In the genomic region with DNA sequence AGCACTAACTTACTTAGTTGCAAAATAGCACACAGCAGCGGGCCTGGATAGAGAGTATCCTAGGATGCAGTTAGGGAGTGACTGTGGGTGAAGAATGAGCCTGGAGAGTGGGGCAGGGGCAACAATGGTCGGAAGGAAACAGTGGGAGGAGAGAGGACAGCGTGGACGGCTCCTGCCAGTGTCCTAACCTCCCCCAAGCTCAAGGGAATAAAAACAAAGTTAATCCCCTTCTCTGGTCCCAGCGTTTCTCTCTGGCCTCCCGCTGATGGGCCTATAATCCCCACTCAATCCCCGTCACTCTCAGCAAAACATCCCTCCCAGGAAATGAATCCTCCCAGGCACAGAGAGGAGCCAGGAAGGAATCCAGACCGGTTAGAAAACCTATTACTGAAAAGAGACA, we compare ENCODE assay signal across 10 mouse cellular contexts. TPM values are rescaled to one million over a fixed set of nuclear protein-coding genes. Genes with fewer than 3 reads are reported as not detected.
DNase-seq lines count a peak whose midpoint lies in the region; ATAC-seq lines count a peak whose summit lies in the region.
"Had no signal": no experiment of that assay in that cellular context is flagged by ENCODE, and none has a peak within 500 bp of the region (broad histone marks: within the 10 kb centered on the region; RNA-seq: fewer than 3 reads in every experiment).

No protein-coding gene starts in this region.

- no peak overlapping the region for H3K4me3 ChIP-seq in heart, embryonic 16.5 days (ENCODE audit: low read length)
- peak overlapping the region; percentile 18 for H3K4me3 ChIP-seq in midbrain, embryonic 10.5 days
- H3K4me3 ChIP-seq: embryonic facial prominence, embryonic 15.5 days had no signal

- H3K4me2 ChIP-seq in heart, embryonic 16.5 days (ENCODE audit: low read depth, low read length): 0 out of 2 replicates have a peak overlapping the region, but pooled peaks have one; percentile 1
- H3K4me2 ChIP-seq: embryonic facial prominence, embryonic 15.5 days had no signal

- H3K4me1 ChIP-seq in heart, embryonic 16.5 days (ENCODE audit: control insufficient read depth, insufficient read depth, low read length): peaks cover 6% of the 10 kb centered on the region; the same call in 1 of the 2 replicates
- peaks cover 80% of the 10 kb centered on the region for H3K4me1 ChIP-seq in midbrain, embryonic 10.5 days

- H3K27ac ChIP-seq in heart, embryonic 16.5 days (ENCODE audit: low read length): peak overlapping the region; percentile 69
- peak overlapping the region; percentile 81 for H3K27ac ChIP-seq in midbrain, embryonic 10.5 days (replicated peaks)
- H3K27ac ChIP-seq: embryonic facial prominence, embryonic 15.5 days had no signal

- no peaks in the 10 kb centered on the region for H3K27me3 ChIP-seq in heart, embryonic 16.5 days (ENCODE audit: control insufficient read depth, insufficient read depth, low read length)
- H3K27me3 ChIP-seq in midbrain, embryonic 10.5 days (ENCODE audit: low read depth, poor library complexity, severe bottlenecking): peaks cover 37% of the 10 kb centered on the region

- ATAC-seq in heart, embryonic 16.5 days (replicated peaks; ENCODE audit: extremely low read depth, insufficient read depth, low FRiP score): peak; percentile 46; the same call in 1 of the 2 replicates
- ATAC-seq in megakaryocyte progenitor cell, adult 5-6 weeks (replicated peaks; ENCODE audit: poor library complexity): no peak

- peak; percentile 9 for DNase-seq in adrenal gland, adult 2 months
- DNase-seq in adrenal gland, adult 8-10 months: no peak
- DNase-seq in ZHBTc4 (ENCODE audit: low read depth, low spot score) (peak; percentile 26), MN1 (ENCODE audit: low spot score) (no peak)
- peak; percentile 59 for DNase-seq in midbrain, embryonic 10.5 days (ENCODE audit: low spot score)
- DNase-seq in natural killer cell, adult 2 months (ENCODE audit: low spot score in 2 of 2): no peak

- WGBS in heart, embryonic 16.5 days: 32% methylated on average over 8 of the region's 8 CpGs
- 5% methylated on average over 8 of the region's 8 CpGs for WGBS in midbrain, embryonic 10.5 days

- no peak overlapping the region for H3K9ac ChIP-seq in heart, embryonic 16.5 days (ENCODE audit: low read length)
- H3K9ac ChIP-seq: embryonic facial prominence, embryonic 15.5 days had no signal

- no peaks in the 10 kb centered on the region for H3K9me3 ChIP-seq in heart, embryonic 16.5 days (replicated peaks; ENCODE audit: control insufficient read depth, low read length)
- H3K9me3 ChIP-seq in midbrain, embryonic 10.5 days (replicated peaks): no peaks in the 10 kb centered on the region
- H3K9me3 ChIP-seq: embryonic facial prominence, embryonic 15.5 days had no signal

- H3K36me3 ChIP-seq in heart, embryonic 16.5 days (ENCODE audit: control insufficient read depth, insufficient read depth): no peaks in the 10 kb centered on the region
- H3K36me3 ChIP-seq in midbrain, embryonic 10.5 days: no peaks in the 10 kb centered on the region
- H3K36me3 ChIP-seq: embryonic facial prominence, embryonic 15.5 days had no signal

RNA-seq across cellular contexts. Expression of gene Stx3, which starts 5.6 kb away (rescaled TPM):
- 1 to 10 TPM; 8.3 to 9.6 TPM for total RNA-seq in adrenal gland, adult 2 months (2021)
- polyA plus RNA-seq in adrenal gland, adult 2 months (2012; rRNA removed): 9.1 and 9.5 TPM in 2 replicates
- total RNA-seq in adrenal gland, adult 8-10 months (2022): 10 to 100 TPM; 10.4 to 18.8 (median 14.2) TPM
- 6.2 and 6.4 TPM in 2 replicates for polyA plus RNA-seq in heart, embryonic 16.5 days (2015; fragmentation: Nextera tagmentation; extraction: Ambion mirVana)
- polyA plus RNA-seq in midbrain, embryonic 10.5 days (2016; fragmentation: Nextera tagmentation; extraction: Ambion mirVana): 13.7 and 16.0 TPM in 2 replicates
- total RNA-seq in megakaryocyte progenitor cell, adult 5-6 weeks (2015): 6.4 and 7.4 TPM in 2 replicates
- 5.6 and 7.0 TPM in 2 replicates for total RNA-seq in megakaryocyte progenitor cell, adult 5-6 weeks (2017)

RNA-seq across cellular contexts. Expression of gene Olfr1417, which starts 25.4 kb away (rescaled TPM):
- not detected for total RNA-seq in adrenal gland, adult 2 months (2021)
- not detected in 2 replicates for polyA plus RNA-seq in adrenal gland, adult 2 months (2012; rRNA removed)
- not detected for total RNA-seq in adrenal gland, adult 8-10 months (2022)
- polyA plus RNA-seq in heart, embryonic 16.5 days (2015; fragmentation: Nextera tagmentation; extraction: Ambion mirVana): not detected in 2 replicates
- not detected in 2 replicates for polyA plus RNA-seq in midbrain, embryonic 10.5 days (2016; fragmentation: Nextera tagmentation; extraction: Ambion mirVana)
- total RNA-seq in megakaryocyte progenitor cell, adult 5-6 weeks (2015): not detected in 2 replicates
- total RNA-seq in megakaryocyte progenitor cell, adult 5-6 weeks (2017): not detected in 2 replicates
- total RNA-seq: megakaryocyte, adult 5-6 weeks had no signal
- polyA plus RNA-seq: embryonic facial prominence, embryonic 15.5 days had no signal

RNA-seq across cellular contexts. Expression of gene Mrpl16, which starts 43.5 kb away (rescaled TPM):
- 10 to 100 TPM; 56.9 to 75.6 TPM for total RNA-seq in adrenal gland, adult 2 months (2021)
- polyA plus RNA-seq in adrenal gland, adult 2 months (2012; rRNA removed): 9.5 and 10.6 TPM in 2 replicates
- 10 to 100 TPM; 68.1 to 71.4 (median 68.8) TPM for total RNA-seq in adrenal gland, adult 8-10 months (2022)
- polyA plus RNA-seq in heart, embryonic 16.5 days (2015; fragmentation: Nextera tagmentation; extraction: Ambion mirVana): 66.1 and 70.5 TPM in 2 replicates
- polyA plus RNA-seq in midbrain, embryonic 10.5 days (2016; fragmentation: Nextera tagmentation; extraction: Ambion mirVana): 56.0 and 57.6 TPM in 2 replicates
- 79.3 and 89.8 TPM in 2 replicates for total RNA-seq in megakaryocyte progenitor cell, adult 5-6 weeks (2015)
- 104 and 113 TPM in 2 replicates for total RNA-seq in megakaryocyte progenitor cell, adult 5-6 weeks (2017)

RNA-seq across cellular contexts. Expression of gene Olfr1418, which starts 47.2 kb away (rescaled TPM):
- not detected for total RNA-seq in adrenal gland, adult 2 months (2021)
- not detected in 2 replicates for polyA plus RNA-seq in adrenal gland, adult 2 months (2012; rRNA removed)
- total RNA-seq in adrenal gland, adult 8-10 months (2022): not detected
- not detected in 2 replicates for polyA plus RNA-seq in heart, embryonic 16.5 days (2015; fragmentation: Nextera tagmentation; extraction: Ambion mirVana)
- not detected in 2 replicates for polyA plus RNA-seq in midbrain, embryonic 10.5 days (2016; fragmentation: Nextera tagmentation; extraction: Ambion mirVana)
- not detected in 2 replicates for total RNA-seq in megakaryocyte progenitor cell, adult 5-6 weeks (2015)
- total RNA-seq in megakaryocyte progenitor cell, adult 5-6 weeks (2017): not detected in 2 replicates
- total RNA-seq: megakaryocyte, adult 5-6 weeks had no signal
- polyA plus RNA-seq: embryonic facial prominence, embryonic 15.5 days had no signal

Comparison
In these comparisons a context has a peak if more than half of its experiments do, and no peak if none do; other contexts are left out.
1. DNase-seq: peak in adrenal gland, adult 2 months (single experiment), ZHBTc4 (single experiment) and midbrain, embryonic 10.5 days (single experiment); none in adrenal gland, adult 8-10 months (single experiment), natural killer cell, adult 2 months (0 of 2) and MN1 (single experiment).